Mouse (Mus musculus): ENCODE results near the gene Ercc5. TPM values are rescaled to one million over a fixed set of nuclear protein-coding genes. Genes with fewer than 3 reads are reported as not detected.
A peak's percentile ranks its signal among the peaks of the same experiment; 100 is the strongest.

The Ercc5 gene
- polyA plus RNA-seq, 1 experiment, result 7.1 TPM

GRCm38 (mm10) chr1:44155287-44155686 is 7.7 kb downstream of the Ercc5 start:
- Histone ChIP-seq H3K27ac (ENCODE audit: control insufficient read depth, insufficient read depth, low read depth, low read length, poor library complexity) (no peak overlapping the region), H3K4me1 (ENCODE audit: control insufficient read depth, insufficient read depth, low read length) (no peaks in the 10 kb centered on the region), H3K4me3 (replicated peaks; ENCODE audit: control insufficient read depth, low read depth, low read length) (no peak overlapping the region)
- TF ChIP-seq POLR2A (IDR thresholded peaks at IDR 0.05; ENCODE audit: borderline replicate concordance, control insufficient read depth, low read depth, low read length), result no peak
- no peak for TF ChIP-seq CTCF (IDR thresholded peaks at IDR 0.05; ENCODE audit: control insufficient read depth, insufficient read depth, low read length)
- 89% methylated on average over 4 of the region's 4 CpGs for WGBS

- 29% methylated on average over 6 of the region's 6 CpGs for WGBS
- no peaks in the 10 kb centered on the region; the same call in 1 of the 2 replicates for H3K4me1 ChIP-seq (ENCODE audit: control insufficient read depth, insufficient read depth, low read length)
- no peak overlapping the region for H3K27ac ChIP-seq (ENCODE audit: control insufficient read depth, insufficient read depth, low read depth, low read length, poor library complexity)
- TF ChIP-seq CTCF (IDR thresholded peaks at IDR 0.05; ENCODE audit: control insufficient read depth, insufficient read depth, low read length), result no peak
- TF ChIP-seq POLR2A (IDR thresholded peaks at IDR 0.05; ENCODE audit: borderline replicate concordance, control insufficient read depth, low read depth, low read length), result no peak
- no peak overlapping the region for H3K4me3 ChIP-seq (replicated peaks; ENCODE audit: control insufficient read depth, low read depth, low read length)
These were observed 10.8 kb downstream of the Ercc5 start for GRCm38 (mm10) chr1:44158317-44158716.

GRCm38 (mm10) chr1:44161818-44162217 is 14.3 kb downstream of the Ercc5 start:
- no peak for TF ChIP-seq POLR2A (IDR thresholded peaks at IDR 0.05; ENCODE audit: borderline replicate concordance, control insufficient read depth, low read depth, low read length)
- no peak for TF ChIP-seq CTCF (IDR thresholded peaks at IDR 0.05; ENCODE audit: control insufficient read depth, insufficient read depth, low read length)
- Histone ChIP-seq H3K4me3 (replicated peaks; ENCODE audit: control insufficient read depth, low read depth, low read length) (no peak overlapping the region), H3K27ac (ENCODE audit: control insufficient read depth, insufficient read depth, low read depth, low read length, poor library complexity) (peak overlapping the region; percentile 50; the same call in 1 of the 2 replicates), H3K4me1 (ENCODE audit: control insufficient read depth, insufficient read depth, low read length) (no peaks in the 10 kb centered on the region; the same call in 1 of the 2 replicates)
- WGBS, result 81% methylated on average over 6 of the region's 6 CpGs

DNA sequence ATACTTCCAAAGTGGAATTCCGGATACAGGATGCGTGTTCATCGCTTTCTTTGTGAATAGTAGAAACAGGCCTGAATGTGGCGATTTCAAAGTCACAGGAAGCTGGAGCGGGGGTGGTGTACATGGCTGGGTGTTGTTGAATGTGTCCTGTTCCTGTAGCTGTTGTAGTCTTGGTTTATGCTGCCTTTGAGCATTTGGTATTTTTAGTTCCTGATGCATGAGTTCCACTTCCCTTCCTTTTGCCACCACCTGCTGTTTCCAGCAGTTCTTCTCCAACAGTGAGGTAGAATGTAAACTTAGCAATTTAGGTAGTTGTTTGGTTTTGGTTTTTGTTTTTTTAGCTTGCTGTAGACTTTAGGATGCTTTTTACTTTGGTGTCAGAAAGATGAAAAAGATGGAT is 14.8 kb downstream of the Ercc5 start:
- Histone ChIP-seq H3K4me3 (replicated peaks; ENCODE audit: control insufficient read depth, low read depth, low read length) (no peak overlapping the region), H3K4me1 (ENCODE audit: control insufficient read depth, insufficient read depth, low read length) (no peaks in the 10 kb centered on the region; the same call in 1 of the 2 replicates), H3K27ac (ENCODE audit: control insufficient read depth, insufficient read depth, low read depth, low read length, poor library complexity) (peak overlapping the region; percentile 50; the same call in 1 of the 2 replicates)
- 86% methylated on average over 5 of the region's 5 CpGs for WGBS
- TF ChIP-seq POLR2A (IDR thresholded peaks at IDR 0.05; ENCODE audit: borderline replicate concordance, control insufficient read depth, low read depth, low read length) (no peak), CTCF (IDR thresholded peaks at IDR 0.05; ENCODE audit: control insufficient read depth, insufficient read depth, low read length) (no peak)

DNA sequence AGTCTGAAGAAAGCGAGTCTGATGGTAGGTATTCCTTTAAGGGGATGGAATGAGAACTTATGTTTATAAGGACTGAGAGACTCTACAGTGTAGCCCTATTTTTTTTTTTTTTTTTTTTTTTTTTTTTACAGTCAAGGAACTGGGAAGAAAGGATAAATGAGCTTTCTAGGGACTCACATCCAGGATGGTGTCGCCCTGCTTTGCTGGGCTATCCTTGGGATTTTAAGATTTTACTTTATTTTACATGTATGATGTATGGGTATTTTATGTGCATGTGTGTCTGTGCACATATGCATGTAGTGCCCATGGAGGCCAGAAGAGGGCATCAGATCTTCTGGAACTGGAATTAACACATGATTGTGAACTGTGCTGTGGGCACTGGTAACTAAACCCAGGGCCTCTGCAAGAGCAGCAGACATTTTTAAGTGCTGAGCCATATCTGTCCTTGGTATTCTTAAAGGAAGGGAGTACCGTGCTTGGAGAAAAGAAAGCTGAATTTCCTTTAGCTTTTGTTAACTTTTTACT is 20.4 kb downstream of the Ercc5 start:
- 88% methylated on average over 3 of the region's 3 CpGs for whole genome bisulfite sequencing
- TF ChIP-seq CTCF (IDR thresholded peaks at IDR 0.05; ENCODE audit: control insufficient read depth, insufficient read depth, low read length) (no peak), POLR2A (IDR thresholded peaks at IDR 0.05; ENCODE audit: borderline replicate concordance, control insufficient read depth, low read depth, low read length) (no peak)
- Histone ChIP-seq H3K27ac (ENCODE audit: control insufficient read depth, insufficient read depth, low read depth, low read length, poor library complexity) (no peak overlapping the region), H3K4me1 (ENCODE audit: control insufficient read depth, insufficient read depth, low read length) (no peaks in the 10 kb centered on the region), H3K4me3 (replicated peaks; ENCODE audit: control insufficient read depth, low read depth, low read length) (no peak overlapping the region)

DNA sequence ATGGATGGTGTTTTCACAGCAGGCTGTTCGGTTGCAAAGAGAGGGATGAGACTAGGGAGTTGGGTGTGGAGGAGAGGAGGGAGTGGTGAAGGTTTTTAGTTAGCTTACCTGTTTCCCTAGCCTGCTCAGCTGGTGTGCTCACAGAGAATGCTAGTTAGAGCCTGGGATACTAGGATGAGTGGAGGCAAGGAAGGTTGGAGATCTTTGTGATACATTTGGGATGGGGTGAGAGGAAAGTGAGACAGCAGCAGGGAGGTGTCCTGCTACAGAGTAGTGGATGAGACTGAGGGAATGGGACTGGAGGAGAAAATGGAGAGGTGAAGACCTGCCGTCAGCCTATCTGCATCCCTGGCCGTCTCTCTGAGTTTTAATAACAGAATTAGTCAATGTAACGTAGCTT is 25.1 kb downstream of the Ercc5 start:
- Histone ChIP-seq H3K4me1 (ENCODE audit: control insufficient read depth, insufficient read depth, low read length) (no peaks in the 10 kb centered on the region), H3K4me3 (replicated peaks; ENCODE audit: control insufficient read depth, low read depth, low read length) (no peak overlapping the region), H3K27ac (ENCODE audit: control insufficient read depth, insufficient read depth, low read depth, low read length, poor library complexity) (no peak overlapping the region)
- TF ChIP-seq CTCF (IDR thresholded peaks at IDR 0.05; ENCODE audit: control insufficient read depth, insufficient read depth, low read length), result no peak
- TF ChIP-seq POLR2A (IDR thresholded peaks at IDR 0.05; ENCODE audit: borderline replicate concordance, control insufficient read depth, low read depth, low read length), result no peak
- 91% methylated on average over 4 of the region's 4 CpGs for WGBS

GRCm38 (mm10) chr1:44173903-44174302 is 26.4 kb downstream of the Ercc5 start:
- 81% methylated on average over 8 of the region's 8 CpGs for WGBS
- Histone ChIP-seq H3K4me3 (replicated peaks; ENCODE audit: control insufficient read depth, low read depth, low read length) (no peak overlapping the region), H3K27ac (ENCODE audit: control insufficient read depth, insufficient read depth, low read depth, low read length, poor library complexity) (no peak overlapping the region), H3K4me1 (ENCODE audit: control insufficient read depth, insufficient read depth, low read length) (no peaks in the 10 kb centered on the region)
- TF ChIP-seq POLR2A (IDR thresholded peaks at IDR 0.05; ENCODE audit: borderline replicate concordance, control insufficient read depth, low read depth, low read length), result no peak
- peak; percentile 30; the same call in 1 of the 2 replicates for TF ChIP-seq CTCF (IDR thresholded peaks at IDR 0.05; ENCODE audit: control insufficient read depth, insufficient read depth, low read length)

DNA sequence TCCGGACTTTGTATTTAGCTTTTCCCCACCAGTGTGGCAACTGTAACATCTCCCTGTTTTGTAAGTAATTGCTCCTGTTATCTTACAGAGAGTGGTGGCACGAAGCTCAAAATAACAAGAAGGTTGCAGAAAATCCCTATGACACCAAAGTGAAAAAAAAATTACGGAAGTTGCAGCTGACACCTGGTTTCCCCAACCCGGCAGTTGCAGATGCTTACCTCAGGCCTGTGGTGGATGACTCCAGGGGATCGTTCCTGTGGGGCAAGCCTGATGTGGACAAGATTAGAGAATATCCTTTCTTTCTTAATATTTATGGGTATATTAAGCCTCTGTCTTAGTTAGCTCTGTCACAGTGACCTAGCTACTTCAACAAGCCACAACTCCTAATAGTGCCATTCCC is 30.5 kb downstream of the Ercc5 start:
- H3K4me1 ChIP-seq (ENCODE audit: control insufficient read depth, insufficient read depth, low read length), result no peaks in the 10 kb centered on the region
- TF ChIP-seq CTCF (IDR thresholded peaks at IDR 0.05; ENCODE audit: control insufficient read depth, insufficient read depth, low read length) (no peak), POLR2A (IDR thresholded peaks at IDR 0.05; ENCODE audit: borderline replicate concordance, control insufficient read depth, low read depth, low read length) (no peak)
- no peak overlapping the region for H3K27ac ChIP-seq (ENCODE audit: control insufficient read depth, insufficient read depth, low read depth, low read length, poor library complexity)
- no peak overlapping the region for H3K4me3 ChIP-seq (replicated peaks; ENCODE audit: control insufficient read depth, low read depth, low read length)
- 77% methylated on average over 5 of the region's 5 CpGs for WGBS

DNA sequence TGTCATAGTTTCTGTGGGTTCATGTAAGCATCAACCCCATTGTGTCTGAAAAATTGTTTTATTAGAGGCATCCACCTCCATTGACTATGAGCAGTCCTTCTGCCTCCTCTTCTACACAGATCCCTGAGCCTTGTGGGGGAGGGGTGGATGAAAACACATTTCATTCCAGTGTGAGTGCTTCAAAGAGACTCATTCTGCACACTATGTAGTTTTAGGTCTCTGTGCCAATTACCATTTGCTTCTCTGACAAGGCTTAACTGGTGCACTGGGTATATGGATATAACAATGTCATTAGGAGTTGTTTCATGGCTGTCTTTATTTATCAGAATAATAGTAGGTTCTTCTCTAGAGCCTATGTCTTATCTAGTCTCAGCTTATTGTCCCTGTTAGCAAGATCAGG is 38.9 kb downstream of the Ercc5 start:
- TF ChIP-seq POLR2A (IDR thresholded peaks at IDR 0.05; ENCODE audit: borderline replicate concordance, control insufficient read depth, low read depth, low read length) (no peak), CTCF (IDR thresholded peaks at IDR 0.05; ENCODE audit: control insufficient read depth, insufficient read depth, low read length) (no peak)
- H3K4me3 ChIP-seq (replicated peaks; ENCODE audit: control insufficient read depth, low read depth, low read length), result no peak overlapping the region
- H3K27ac ChIP-seq (ENCODE audit: control insufficient read depth, insufficient read depth, low read depth, low read length, poor library complexity), result no peak overlapping the region
- no peaks in the 10 kb centered on the region for H3K4me1 ChIP-seq (ENCODE audit: control insufficient read depth, insufficient read depth, low read length)

All from bone marrow, adult 2 months (tissue).